Mouse (Mus musculus) heart, embryonic 13.5 days (tissue): ENCODE measurements around the gene Pltp. TPM values are rescaled to one million over a fixed set of nuclear protein-coding genes. Genes with fewer than 3 reads are reported as not detected.

ENCODE experiments used
- ATAC-seq: fragments of 200-750 bp; cut with Nextera tagmentation; 2 replicates; pipeline ENCODE4 v1.8.0; 2017; ENCODE audit warnings: moderate TSS enrichment; ENCODE audit not compliant: insufficient number of reproducible peaks, low FRiP score, low TSS enrichment; ENCODE audit errors: extremely low read depth
- H3K27ac ChIP-seq: fragments of 300-500 bp; sonication (generic); replicated peaks from 2 replicates; pipeline ENCODE4 v1.5.1; 2015; ENCODE audit warnings: moderate library complexity, mild to moderate bottlenecking, inconsistent platforms
- H3K27me3 ChIP-seq: fragments of 300-500 bp; sonication (generic); replicated peaks from 2 replicates; pipeline ENCODE4 v1.6.1; 2015; ENCODE audit warnings: mild to moderate bottlenecking, inconsistent platforms
- H3K36me3 ChIP-seq: fragments of 300-500 bp; sonication (generic); 2 replicates; pipeline ENCODE4 v1.6.1; 2015; ENCODE audit warnings: mild to moderate bottlenecking, inconsistent platforms
- H3K4me1 ChIP-seq: fragments of 300-500 bp; sonication (generic); 2 replicates; pipeline ENCODE4 v1.6.1; 2015; ENCODE audit warnings: inconsistent platforms
- H3K4me2 ChIP-seq: fragments of 300-500 bp; sonication (generic); 2 replicates; pipeline ENCODE4 v1.6.1; 2015; ENCODE audit warnings: inconsistent platforms, mild to moderate bottlenecking, moderate library complexity
- H3K4me3 ChIP-seq: fragments of 300-500 bp; sonication (generic); 2 replicates; pipeline ENCODE4 v1.5.1; 2015; ENCODE audit warnings: moderate library complexity, mild to moderate bottlenecking, inconsistent platforms
- H3K9ac ChIP-seq: fragments of 300-500 bp; sonication (generic); 2 replicates; pipeline ENCODE4 v1.6.1; 2015; ENCODE audit warnings: inconsistent platforms, mild to moderate bottlenecking, moderate library complexity
- H3K9me3 ChIP-seq: fragments of 300-500 bp; sonication (generic); 2 replicates; pipeline ENCODE4 v1.6.1; 2016; ENCODE audit warnings: inconsistent platforms
- WGBS: fragments of 180-500 bp; shearing (Covaris S2); methylation state at CpG from one replicate; pipeline ENCODE4 v1.1.7; 2015; ENCODE audit warnings: mixed read lengths; 5-methylcytosine and 5-hydroxymethylcytosine counted together
- polyA plus RNA-seq: library from polyadenylated mRNA; unstranded; fragments of >200 nt; fragmentation: Nextera tagmentation; extraction: Ambion mirVana; gene quantifications from 2 replicates; pipeline ENCODE4 v1.2.1, GENCODE M21; 2015

Gene Pltp
- polyA plus RNA-seq, 1 experiment from 2014 or later = 14.9 TPM

DNA sequence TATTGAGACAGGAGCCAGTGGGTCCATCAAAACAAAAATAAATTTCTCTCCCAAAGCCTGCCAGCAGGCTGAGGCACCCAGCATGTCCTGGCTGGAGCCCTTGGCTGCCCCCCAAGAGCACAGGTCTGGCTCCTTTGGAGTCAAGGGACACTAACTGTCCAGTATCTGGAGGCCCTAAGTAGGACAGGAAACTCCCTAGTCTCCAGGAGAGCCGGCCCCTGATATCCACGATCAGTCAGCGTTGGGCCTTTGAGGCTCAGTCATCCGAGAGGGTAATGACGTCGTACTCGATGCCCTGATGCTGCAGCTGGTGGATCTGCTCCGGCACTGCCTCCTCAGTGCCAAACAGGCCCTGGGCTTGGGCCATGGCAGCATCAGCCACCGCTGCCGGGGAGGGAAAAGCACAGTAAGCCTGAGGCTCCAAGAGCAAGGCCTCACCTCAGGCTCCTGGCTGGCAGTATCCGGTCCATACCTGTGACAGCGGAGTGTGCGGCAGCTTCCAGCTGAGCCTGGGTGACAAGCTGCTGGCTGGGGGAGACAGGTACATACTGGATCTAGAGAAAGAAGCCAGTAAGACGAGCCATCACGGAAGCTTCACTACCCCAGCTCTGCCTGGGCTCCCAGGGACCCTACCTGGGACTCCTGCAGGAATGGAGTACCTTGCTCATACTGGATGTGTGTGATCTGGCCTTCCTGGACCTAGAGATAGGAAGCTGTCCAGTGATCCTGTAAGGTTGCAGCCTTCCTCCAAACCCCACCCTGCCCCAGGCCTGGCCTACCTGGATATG, 34.6 kb upstream of the Pltp start:
- Histone ChIP-seq H3K27me3 (no peaks in the 10 kb centered on the region), H3K9ac (no peak overlapping the region), H3K4me2 (no peak overlapping the region), H3K27ac (no peak overlapping the region), H3K4me1 (no peaks in the 10 kb centered on the region), H3K36me3 (peaks cover 100% of the 10 kb centered on the region), H3K9me3 (no peaks in the 10 kb centered on the region), H3K4me3 (no peak overlapping the region)
- ATAC-seq = no peak
- 85% methylated on average over 15 of the region's 15 CpGs for WGBS

DNA sequence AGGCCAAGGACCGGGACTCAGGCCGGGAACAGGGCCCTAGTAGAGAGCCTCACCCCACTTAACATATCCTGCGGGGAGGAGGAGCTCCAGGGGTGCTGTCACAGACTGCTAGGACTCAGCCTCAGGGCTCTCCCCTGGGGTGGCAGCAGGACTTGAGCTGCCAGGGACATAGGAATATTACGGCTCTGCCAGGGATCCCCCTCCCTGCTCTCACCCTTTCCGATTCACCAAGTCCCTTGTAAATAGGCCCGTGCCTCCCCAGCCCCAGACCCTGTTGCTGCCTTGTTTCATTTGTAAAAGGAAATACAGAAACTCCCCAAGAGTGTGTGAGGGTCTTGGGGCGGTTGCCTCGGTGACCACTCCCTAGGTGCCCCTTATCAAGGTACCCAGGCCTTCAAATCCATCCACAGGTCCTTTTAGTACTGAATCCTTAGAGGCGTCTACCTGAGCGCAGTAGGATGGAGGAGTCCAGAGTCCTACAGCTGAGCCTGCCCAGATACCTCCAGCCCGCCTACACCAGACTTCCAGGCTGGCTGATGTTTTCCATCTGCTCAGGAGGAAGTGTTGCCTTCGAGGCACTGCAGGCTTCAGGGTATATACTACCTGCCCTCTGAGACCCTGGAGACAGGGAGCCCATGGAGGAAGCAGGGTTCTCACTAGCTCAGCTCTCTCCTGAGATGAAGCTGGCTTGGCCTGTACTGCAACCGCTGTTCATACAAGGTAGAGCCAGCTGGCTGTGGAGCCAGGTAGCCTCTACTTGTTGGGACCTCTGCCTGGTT, 33.7 kb upstream of the Pltp start:
- ATAC-seq = no peak
- H3K4me3 ChIP-seq = no peak overlapping the region
- WGBS = 82% methylated on average over 13 of the region's 13 CpGs
- H3K27ac ChIP-seq = no peak overlapping the region
- H3K9me3 ChIP-seq = no peaks in the 10 kb centered on the region
- H3K27me3 ChIP-seq = no peaks in the 10 kb centered on the region
- peaks cover 2% of the 10 kb centered on the region; the same call in 1 of the 2 replicates for H3K4me1 ChIP-seq
- no peak overlapping the region for H3K4me2 ChIP-seq
- no peak overlapping the region for H3K9ac ChIP-seq
- H3K36me3 ChIP-seq = peaks cover 100% of the 10 kb centered on the region

DNA sequence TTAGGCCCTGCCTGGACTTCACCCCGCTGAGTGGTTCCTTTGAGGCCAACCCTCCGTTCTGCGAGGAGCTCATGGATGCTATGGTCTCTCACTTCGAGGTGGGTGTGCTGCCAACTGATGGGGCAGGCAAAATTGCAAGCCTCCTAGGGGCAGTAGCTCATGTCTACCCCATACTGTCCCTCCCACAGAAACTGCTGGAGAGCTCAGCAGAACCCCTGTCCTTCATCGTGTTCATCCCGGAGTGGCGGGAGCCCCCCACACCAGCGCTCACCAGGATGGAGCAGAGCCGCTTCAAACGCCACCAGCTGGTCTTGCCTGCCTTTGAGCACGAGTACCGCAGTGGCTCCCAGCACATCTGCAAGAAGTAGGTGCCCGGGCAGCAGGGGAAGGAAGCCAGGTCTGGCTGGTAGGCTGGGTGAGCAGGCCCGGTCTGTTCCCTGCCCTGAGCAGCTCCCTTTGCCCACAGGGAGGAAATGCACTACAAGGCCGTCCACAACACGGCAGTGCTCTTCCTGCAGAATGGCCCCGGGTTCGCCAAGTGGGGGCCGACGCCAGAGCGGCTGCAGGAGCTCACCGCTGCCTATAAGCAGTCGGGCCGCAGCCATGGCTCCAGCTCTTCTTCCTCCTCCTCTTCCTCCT, 33.0 kb upstream of the Pltp start:
- Histone ChIP-seq H3K4me2 (no peak overlapping the region), H3K27ac (no peak overlapping the region), H3K27me3 (no peaks in the 10 kb centered on the region), H3K4me3 (no peak overlapping the region), H3K36me3 (peaks cover 100% of the 10 kb centered on the region), H3K9me3 (no peaks in the 10 kb centered on the region), H3K4me1 (peaks cover 9% of the 10 kb centered on the region), H3K9ac (no peak overlapping the region)
- WGBS = 91% methylated on average over 24 of the region's 24 CpGs
- ATAC-seq = no peak

DNA sequence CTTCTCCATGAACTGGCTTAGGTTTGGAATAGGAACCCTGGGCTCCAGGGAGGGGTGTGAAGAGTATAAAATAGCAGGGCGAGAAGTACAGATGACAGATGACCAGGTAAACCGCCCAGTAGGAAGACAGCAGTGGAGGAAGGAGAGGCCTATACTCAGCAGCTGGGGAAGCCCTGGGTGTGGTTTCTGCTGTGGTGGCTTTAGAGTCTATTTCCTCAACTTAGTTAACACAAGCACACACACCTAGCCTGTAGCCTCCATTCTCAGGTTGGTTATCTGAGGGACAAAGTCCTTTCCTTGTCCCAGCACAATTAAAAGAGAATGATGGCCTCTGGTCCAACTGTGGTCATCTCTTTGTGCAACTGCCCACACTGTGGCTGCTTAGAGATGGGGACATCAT, 32.4 kb upstream of the Pltp start:
- ATAC-seq = no peak
- peaks cover 100% of the 10 kb centered on the region for H3K36me3 ChIP-seq
- H3K4me2 ChIP-seq = no peak overlapping the region
- H3K4me3 ChIP-seq = no peak overlapping the region
- H3K27ac ChIP-seq = no peak overlapping the region
- peaks cover 13% of the 10 kb centered on the region for H3K4me1 ChIP-seq
- 90% methylated on average over 2 of the region's 2 CpGs for WGBS
- H3K9me3 ChIP-seq = no peaks in the 10 kb centered on the region
- H3K27me3 ChIP-seq = no peaks in the 10 kb centered on the region
- H3K9ac ChIP-seq = no peak overlapping the region

DNA sequence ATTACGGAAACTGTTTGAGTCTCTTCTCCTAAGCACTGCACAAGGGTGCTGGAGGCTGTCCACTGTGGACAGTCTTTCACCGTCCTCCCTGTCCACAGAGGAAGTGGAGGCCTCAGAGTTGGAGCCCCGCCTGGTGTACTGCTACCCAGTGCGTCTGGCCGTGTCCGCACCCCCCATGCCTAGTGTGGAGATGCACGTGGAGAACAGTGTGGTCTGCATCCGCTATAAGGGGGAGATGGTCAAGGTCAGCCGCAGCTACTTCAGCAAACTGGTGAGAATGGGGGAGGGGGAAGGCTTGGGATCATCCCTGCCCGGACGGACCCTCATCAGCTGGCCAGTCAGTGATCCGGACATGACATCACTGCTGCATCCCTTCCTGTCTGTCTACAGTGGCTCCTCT, 31.5 kb upstream of the Pltp start:
- Histone ChIP-seq H3K4me3 (no peak overlapping the region), H3K27me3 (no peaks in the 10 kb centered on the region), H3K4me1 (peaks cover 13% of the 10 kb centered on the region), H3K9ac (no peak overlapping the region), H3K36me3 (peaks cover 100% of the 10 kb centered on the region), H3K4me2 (no peak overlapping the region), H3K9me3 (no peaks in the 10 kb centered on the region), H3K27ac (no peak overlapping the region)
- WGBS = 82% methylated on average over 12 of the region's 12 CpGs
- ATAC-seq = no peak

DNA sequence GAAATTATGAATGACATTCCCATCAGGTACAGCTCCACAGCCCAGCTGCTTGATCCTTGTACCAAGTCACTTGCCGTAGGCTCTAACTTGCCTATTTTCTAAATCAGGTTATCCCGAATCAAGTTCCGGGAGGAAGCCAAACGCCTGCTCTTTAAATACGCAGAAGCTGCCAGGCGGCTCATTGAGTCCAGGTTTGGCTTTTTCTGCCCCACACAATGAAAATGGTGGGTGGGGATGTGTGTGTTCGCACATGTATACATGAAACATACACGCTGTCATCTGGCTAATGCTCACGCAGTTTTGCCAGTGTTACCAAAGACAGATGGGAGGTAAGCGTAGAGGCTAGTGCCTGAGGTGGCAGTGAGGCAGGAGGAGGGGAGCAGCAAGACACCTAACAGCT, 29.1 kb upstream of the Pltp start:
- ATAC-seq = no peak
- Histone ChIP-seq H3K4me1 (peaks cover 13% of the 10 kb centered on the region), H3K9me3 (no peaks in the 10 kb centered on the region), H3K4me3 (no peak overlapping the region), H3K9ac (no peak overlapping the region), H3K36me3 (peaks cover 91% of the 10 kb centered on the region), H3K27ac (no peak overlapping the region), H3K4me2 (no peak overlapping the region), H3K27me3 (no peaks in the 10 kb centered on the region)
- 91% methylated on average over 10 of the region's 10 CpGs for WGBS

DNA sequence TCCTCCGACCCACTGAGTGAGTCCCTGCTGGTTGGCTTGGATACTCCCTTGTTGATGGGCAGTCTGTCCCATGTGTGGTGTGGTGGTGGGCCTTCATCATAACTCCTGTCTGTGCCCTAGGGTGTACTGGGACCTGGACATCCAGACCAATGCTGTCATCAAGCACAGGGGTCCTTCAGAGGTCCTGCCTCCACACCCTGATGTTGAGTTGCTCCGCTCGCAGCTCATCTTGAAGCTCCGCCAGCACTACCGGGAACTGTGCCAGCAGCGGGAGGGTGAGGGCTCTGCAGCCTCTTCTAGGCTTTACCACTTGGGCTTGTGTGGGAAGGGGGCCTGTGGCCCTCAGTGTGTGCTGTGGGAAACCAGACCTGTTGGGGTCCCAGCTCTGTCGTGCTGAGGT, 28.3 kb upstream of the Pltp start:
- 46% methylated on average over 7 of the region's 7 CpGs for WGBS
- Histone ChIP-seq H3K4me3 (no peak overlapping the region), H3K36me3 (peaks cover 83% of the 10 kb centered on the region), H3K4me1 (peaks cover 17% of the 10 kb centered on the region), H3K9ac (peak overlapping the region; percentile 38), H3K9me3 (no peaks in the 10 kb centered on the region), H3K27me3 (no peaks in the 10 kb centered on the region), H3K27ac (peak overlapping the region; percentile 17), H3K4me2 (no peak overlapping the region)
- 0 out of 2 replicates have a peak, but pooled peaks have one; percentile 9 for ATAC-seq

DNA sequence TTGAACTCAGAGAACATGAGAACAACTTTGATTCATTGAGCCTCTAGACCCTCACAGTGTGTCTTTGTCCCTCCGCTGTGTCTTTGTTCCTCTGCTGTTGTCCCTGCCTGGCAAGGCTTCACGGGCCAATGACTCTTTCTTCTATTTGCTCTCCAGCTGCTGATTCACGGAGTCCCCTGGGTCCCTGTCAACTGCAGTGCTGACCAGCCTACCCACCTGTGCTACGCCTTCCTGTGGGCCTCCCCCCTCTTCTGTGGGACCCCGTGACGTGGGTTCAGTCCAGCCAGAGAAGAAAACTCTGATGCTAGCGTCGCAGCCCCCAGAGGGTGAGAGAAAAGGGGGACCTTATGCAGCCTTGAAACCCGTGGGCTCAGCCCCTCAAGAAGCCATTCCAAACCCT, 25.1 kb upstream of the Pltp start:
- Histone ChIP-seq H3K4me1 (peaks cover 32% of the 10 kb centered on the region), H3K36me3 (peaks cover 52% of the 10 kb centered on the region), H3K27me3 (no peaks in the 10 kb centered on the region), H3K9ac (no peak overlapping the region), H3K4me3 (no peak overlapping the region), H3K27ac (no peak overlapping the region), H3K4me2 (no peak overlapping the region), H3K9me3 (no peaks in the 10 kb centered on the region)
- 81% methylated on average over 9 of the region's 9 CpGs for WGBS
- no peak for ATAC-seq

DNA sequence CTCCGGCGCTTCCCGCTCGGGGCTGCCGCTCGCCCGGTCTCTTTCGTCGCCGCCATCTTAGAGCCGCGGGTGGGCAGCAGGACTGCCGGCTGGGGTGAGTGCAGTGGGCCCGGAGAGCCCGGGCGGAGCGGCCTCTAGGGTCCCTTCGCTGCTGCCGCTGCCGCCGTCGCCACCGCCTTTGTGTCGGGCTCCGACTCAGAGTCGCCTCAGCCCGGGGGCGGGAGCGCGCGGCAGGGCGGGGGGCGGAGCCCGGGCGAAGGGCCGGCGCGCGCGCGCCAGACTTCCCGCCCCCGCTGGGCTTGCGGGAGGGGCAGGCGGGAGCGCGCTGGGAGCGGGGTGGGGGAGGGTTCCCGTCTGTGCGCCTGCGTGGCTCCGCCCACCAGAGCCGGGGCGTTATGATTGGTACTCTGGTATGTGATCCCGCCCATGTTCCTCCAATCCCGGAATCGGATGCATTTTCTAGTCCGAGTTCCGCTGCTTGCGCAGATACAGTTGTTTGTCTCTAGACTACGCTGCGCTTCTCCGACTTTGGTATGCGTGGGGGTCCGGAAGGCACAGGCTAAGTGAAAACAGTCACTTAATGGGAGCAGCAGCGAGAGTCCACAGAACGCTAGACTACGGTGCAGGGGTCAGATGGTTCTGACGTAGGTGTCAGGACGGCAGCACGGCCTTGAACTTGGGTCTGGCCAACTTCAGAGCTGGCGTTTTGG, 22.2 kb upstream of the Pltp start:
- Histone ChIP-seq H3K27ac (peak overlapping the region; percentile 100), H3K9ac (peak overlapping the region; percentile 100), H3K36me3 (peaks cover 30% of the 10 kb centered on the region), H3K4me3 (peak overlapping the region; percentile 94), H3K4me1 (peaks cover 29% of the 10 kb centered on the region), H3K27me3 (no peaks in the 10 kb centered on the region), H3K9me3 (no peaks in the 10 kb centered on the region), H3K4me2 (peak overlapping the region; percentile 79)
- peak; percentile 84 for ATAC-seq
- under 1% methylated on average over 64 of the region's 72 CpGs for WGBS

DNA sequence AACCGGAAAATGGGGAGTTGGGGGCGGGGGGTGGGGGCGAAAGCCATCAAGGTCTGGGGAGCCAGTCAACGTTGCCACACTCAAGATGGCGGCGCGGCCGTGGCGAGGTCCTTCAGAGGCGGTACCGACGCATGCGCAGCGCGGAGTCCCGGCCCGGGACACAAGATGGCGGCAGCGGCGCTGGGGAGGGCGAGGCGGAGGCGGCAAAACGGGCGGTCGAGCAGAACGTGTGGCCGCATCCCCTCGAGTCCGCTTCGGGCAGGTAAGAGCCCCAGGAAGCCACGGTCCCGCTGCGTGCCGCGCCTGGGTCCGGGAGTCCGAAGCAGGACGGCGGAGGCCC, 21.7 kb upstream of the Pltp start, which contains the start of gene Pcif1:
Gene Pcif1 (plus strand): TSS at position 77 of the 340 bp plus-strand sequence.
- under 1% methylated on average over 38 of the region's 40 CpGs for WGBS
- Histone ChIP-seq H3K27ac (peak within 1 kb of the TSS; percentile 100), H3K9me3 (no peaks in the 10 kb centered on the region), H3K9ac (peak within 1 kb of the TSS; percentile 100), H3K36me3 (peaks cover 24% of the 10 kb centered on the region), H3K4me3 (peak within 1 kb of the TSS; percentile 94), H3K4me1 (peaks cover 34% of the 10 kb centered on the region), H3K27me3 (no peaks in the 10 kb centered on the region), H3K4me2 (peak within 1 kb of the TSS; percentile 79)
- ATAC-seq = peak; percentile 78
